Mouse (Mus musculus) neural tube, embryonic 11.5 days (tissue): ENCODE data around the gene Kank4. TPM values are rescaled to one million over a fixed set of nuclear protein-coding genes. Genes with fewer than 3 reads are reported as not detected.

Experiments used
- ATAC-seq: fragments of 200-750 bp; cut with Nextera tagmentation; 2 replicates; pipeline ENCODE4 v1.8.0; 2017; ENCODE audit warnings: moderate number of reproducible peaks, mild to moderate bottlenecking, moderate TSS enrichment, moderate library complexity; ENCODE audit not compliant: insufficient read depth, low FRiP score, low TSS enrichment
- DNase-seq: peaks from one replicate; pipeline ENCODE4 v3.0.0-alpha.2; 2015; ENCODE audit warnings: low spot score
- H3K27ac ChIP-seq: fragments of 300-500 bp; sonication (generic); 2 replicates; pipeline ENCODE4 v1.5.1; 2014; ENCODE audit warnings: low read depth, mild to moderate bottlenecking, low read length
- H3K27me3 ChIP-seq: fragments of 300-500 bp; sonication (generic); 2 replicates; pipeline ENCODE4 v1.6.1; 2014; ENCODE audit warnings: mild to moderate bottlenecking, low read length, mixed read lengths; ENCODE audit not compliant: control insufficient read depth, insufficient read depth
- H3K36me3 ChIP-seq: fragments of 300-500 bp; sonication (generic); 2 replicates; pipeline ENCODE4 v1.6.1; 2014; ENCODE audit warnings: mild to moderate bottlenecking, low read length, moderate library complexity, mixed read lengths; ENCODE audit not compliant: control insufficient read depth, insufficient read depth
- H3K4me1 ChIP-seq: fragments of 300-500 bp; sonication (generic); 2 replicates; pipeline ENCODE4 v1.6.1; 2014; ENCODE audit warnings: low read length, mixed read lengths; ENCODE audit not compliant: control insufficient read depth, insufficient read depth
- H3K4me2 ChIP-seq: fragments of 300-500 bp; sonication (generic); 2 replicates; pipeline ENCODE4 v1.6.1; 2014; ENCODE audit warnings: low read depth, mild to moderate bottlenecking, moderate library complexity
- H3K4me3 ChIP-seq: fragments of 300-500 bp; sonication (generic); 2 replicates; pipeline ENCODE4 v1.5.1; 2014; ENCODE audit warnings: low read depth, low read length
- H3K9ac ChIP-seq: fragments of 300-500 bp; sonication (generic); 2 replicates; pipeline ENCODE4 v1.6.1; 2014; ENCODE audit warnings: mild to moderate bottlenecking, low read length
- H3K9me3 ChIP-seq: fragments of 300-500 bp; sonication (generic); 2 replicates; pipeline ENCODE4 v1.6.1; 2016; ENCODE audit warnings: low read length; ENCODE audit not compliant: control insufficient read depth
- WGBS: fragments of 180-500 bp; shearing (Covaris S2); extraction: QIAGEN DNeasy Blood & Tissue Kit; methylation state at CpG from one replicate; pipeline ENCODE4 v1.1.7; 2014; 5-methylcytosine and 5-hydroxymethylcytosine counted together
- polyA plus RNA-seq: library from polyadenylated mRNA; unstranded; fragments of >200 nt; fragmentation: Nextera tagmentation; extraction: Ambion mirVana; gene quantifications from 2 replicates; pipeline ENCODE4 v1.2.1, GENCODE M21; 2014

The Kank4 gene
- polyA plus RNA-seq, 1 experiment from 2014 or later: 0.98 TPM

DNA sequence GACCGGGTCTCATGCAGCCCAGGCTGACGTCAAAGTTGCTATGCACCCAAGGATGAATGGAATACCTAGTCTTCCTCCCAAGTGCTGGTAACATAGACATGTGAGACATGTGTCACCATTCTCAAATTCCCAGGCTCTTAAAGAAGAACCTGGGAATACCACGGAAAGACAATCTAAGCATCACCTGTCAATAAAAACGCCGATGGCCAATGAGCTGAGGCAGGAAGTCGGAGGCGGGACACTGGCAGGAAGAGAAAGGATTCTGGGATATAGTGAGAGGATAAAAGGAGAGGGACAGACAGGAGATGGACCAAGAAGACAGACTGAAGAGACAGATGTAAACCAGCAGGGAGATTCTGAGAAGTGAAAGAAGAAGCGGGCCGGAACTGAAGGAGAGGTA is 23.9 kb downstream of the Kank4 start:
- no peak for DNase-seq
- H3K4me2 ChIP-seq: no peak overlapping the region
- H3K27ac ChIP-seq: no peak overlapping the region
- no peaks in the 10 kb centered on the region; the same call in 1 of the 2 replicates for H3K4me1 ChIP-seq
- H3K4me3 ChIP-seq: no peak overlapping the region
- H3K27me3 ChIP-seq: no peaks in the 10 kb centered on the region
- no peak overlapping the region for H3K9ac ChIP-seq
- H3K36me3 ChIP-seq: no peaks in the 10 kb centered on the region
- ATAC-seq: no peak
- H3K9me3 ChIP-seq: no peaks in the 10 kb centered on the region
- WGBS: 91% methylated on average over 9 of the region's 9 CpGs

DNA sequence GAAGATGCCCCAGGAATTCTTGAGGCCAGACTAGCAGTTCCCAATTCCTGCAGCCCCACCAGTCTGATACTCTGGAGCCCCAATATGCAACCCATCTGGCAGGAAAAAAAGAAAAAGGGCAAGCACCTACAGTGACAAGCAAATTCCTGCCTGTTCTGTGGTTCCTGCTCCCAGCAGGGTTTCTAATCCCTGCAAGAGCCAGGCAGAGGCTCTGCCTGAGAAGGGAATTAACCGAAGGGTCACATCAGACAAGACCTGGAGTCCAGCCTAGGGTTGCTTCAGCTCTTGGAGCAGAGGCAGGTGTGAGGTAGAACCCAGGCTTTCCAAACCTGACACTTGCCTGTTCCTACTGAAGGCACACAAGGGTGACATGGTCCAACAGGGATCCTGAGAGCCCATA is 26.6 kb downstream of the Kank4 start:
- H3K4me1 ChIP-seq: peaks cover 4% of the 10 kb centered on the region; the same call in 1 of the 2 replicates
- 39% methylated on average over 1 of the region's 1 CpGs for WGBS
- ATAC-seq (no peak), DNase-seq (no peak)
- no peaks in the 10 kb centered on the region for H3K36me3 ChIP-seq
- no peaks in the 10 kb centered on the region for H3K9me3 ChIP-seq
- no peak overlapping the region for H3K4me2 ChIP-seq
- H3K27ac ChIP-seq: no peak overlapping the region
- no peak overlapping the region for H3K4me3 ChIP-seq
- no peak overlapping the region for H3K9ac ChIP-seq
- H3K27me3 ChIP-seq: no peaks in the 10 kb centered on the region

DNA sequence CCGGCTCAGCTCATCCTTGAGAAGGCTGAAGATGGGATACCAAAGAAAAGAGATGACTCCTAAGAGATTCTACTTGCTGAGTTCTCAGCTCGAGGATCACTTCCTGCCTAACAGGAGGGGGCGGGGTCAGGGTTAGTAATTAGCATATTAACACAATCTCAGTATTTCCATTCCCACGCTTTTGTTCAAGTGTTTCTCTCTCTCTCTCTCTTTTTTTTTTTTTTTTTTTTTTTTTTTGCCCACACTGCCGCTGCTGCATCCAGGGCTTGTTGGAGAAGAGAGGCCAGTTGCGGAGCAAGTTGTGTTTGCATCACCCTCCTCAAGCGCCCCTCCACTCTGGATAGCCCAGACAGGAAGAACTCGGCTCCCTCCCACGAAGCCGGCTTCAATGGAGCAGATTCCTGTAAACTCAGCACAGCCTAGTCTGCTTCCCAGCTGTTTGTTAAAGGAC is 27.5 kb downstream of the Kank4 start:
- Histone ChIP-seq H3K4me1 (peaks cover 4% of the 10 kb centered on the region; the same call in 1 of the 2 replicates), H3K4me3 (peak overlapping the region; percentile 4; the same call in 1 of the 2 replicates), H3K36me3 (no peaks in the 10 kb centered on the region), H3K4me2 (peak overlapping the region; percentile 25), H3K9me3 (no peaks in the 10 kb centered on the region), H3K27me3 (no peaks in the 10 kb centered on the region), H3K27ac (no peak overlapping the region), H3K9ac (peak overlapping the region; percentile 27; the same call in 1 of the 2 replicates)
- DNase-seq (peak; percentile 47), ATAC-seq (0 out of 2 replicates have a peak, but pooled peaks have one; percentile 48)
- 8% methylated on average over 10 of the region's 10 CpGs for WGBS

DNA sequence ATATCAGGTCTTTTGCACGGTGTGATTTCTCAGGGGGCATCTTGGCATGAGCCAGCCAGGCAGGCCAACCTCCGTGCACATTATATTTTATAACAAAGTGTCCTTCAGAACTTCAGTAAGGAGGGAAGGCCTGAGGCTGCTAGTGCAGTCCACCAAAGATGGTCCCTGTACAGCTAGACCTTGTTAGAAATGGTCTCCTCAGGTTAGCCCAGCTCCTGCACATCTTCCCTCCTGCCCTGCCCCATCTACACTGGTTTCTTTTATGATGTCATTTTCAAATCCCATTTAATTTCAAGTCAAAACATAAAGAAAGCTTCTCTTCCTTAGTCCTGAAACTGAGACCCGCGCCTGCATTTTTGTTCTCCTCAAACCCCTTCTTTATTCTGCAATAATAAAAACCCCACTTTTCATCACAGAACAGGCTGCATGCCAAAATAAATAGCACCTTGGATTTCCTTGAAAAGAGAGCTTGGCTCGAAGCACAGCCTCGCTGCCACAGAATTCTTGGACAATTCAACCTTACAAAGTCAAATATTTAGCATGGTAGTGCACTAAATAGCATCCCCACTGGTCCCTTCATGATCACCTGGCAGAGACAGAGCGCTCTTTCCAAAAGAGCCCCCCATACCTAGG is 28.1 kb downstream of the Kank4 start:
- DNase-seq: no peak
- ATAC-seq: 0 out of 2 replicates have a peak, but pooled peaks have one; percentile 16
- Histone ChIP-seq H3K9me3 (no peaks in the 10 kb centered on the region), H3K27me3 (no peaks in the 10 kb centered on the region), H3K36me3 (no peaks in the 10 kb centered on the region), H3K4me2 (peak overlapping the region; percentile 25), H3K4me1 (peaks cover 4% of the 10 kb centered on the region; the same call in 1 of the 2 replicates), H3K9ac (peak overlapping the region; percentile 27; the same call in 1 of the 2 replicates), H3K27ac (no peak overlapping the region), H3K4me3 (no peak overlapping the region)
- 77% methylated on average over 7 of the region's 7 CpGs for WGBS

DNA sequence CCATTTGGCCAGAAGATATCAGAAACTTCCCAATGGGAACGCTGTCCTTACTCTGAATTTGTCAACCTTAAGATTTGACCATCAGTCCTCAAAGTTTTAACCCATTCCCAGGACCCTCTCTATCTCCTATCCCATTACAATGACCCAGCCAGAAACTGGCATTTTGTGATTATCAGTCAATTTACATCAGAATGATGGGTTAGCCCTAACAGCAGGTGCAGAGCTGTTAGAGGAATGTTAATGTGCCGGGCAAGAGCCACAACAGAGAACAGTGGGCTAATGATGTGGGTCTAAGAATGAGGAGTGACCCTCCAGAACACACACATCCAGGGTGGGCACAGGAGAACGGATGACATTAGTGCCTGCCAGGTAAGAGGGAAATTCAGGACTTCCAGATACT is 31.1 kb downstream of the Kank4 start:
- H3K36me3 ChIP-seq: no peaks in the 10 kb centered on the region
- no peaks in the 10 kb centered on the region for H3K9me3 ChIP-seq
- DNase-seq: no peak
- H3K4me3 ChIP-seq: no peak overlapping the region
- peaks cover 4% of the 10 kb centered on the region; the same call in 1 of the 2 replicates for H3K4me1 ChIP-seq
- no peak overlapping the region for H3K4me2 ChIP-seq
- WGBS: 7% methylated on average over 3 of the region's 3 CpGs
- no peak overlapping the region for H3K9ac ChIP-seq
- H3K27me3 ChIP-seq: no peaks in the 10 kb centered on the region
- no peak overlapping the region for H3K27ac ChIP-seq
- ATAC-seq: no peak

DNA sequence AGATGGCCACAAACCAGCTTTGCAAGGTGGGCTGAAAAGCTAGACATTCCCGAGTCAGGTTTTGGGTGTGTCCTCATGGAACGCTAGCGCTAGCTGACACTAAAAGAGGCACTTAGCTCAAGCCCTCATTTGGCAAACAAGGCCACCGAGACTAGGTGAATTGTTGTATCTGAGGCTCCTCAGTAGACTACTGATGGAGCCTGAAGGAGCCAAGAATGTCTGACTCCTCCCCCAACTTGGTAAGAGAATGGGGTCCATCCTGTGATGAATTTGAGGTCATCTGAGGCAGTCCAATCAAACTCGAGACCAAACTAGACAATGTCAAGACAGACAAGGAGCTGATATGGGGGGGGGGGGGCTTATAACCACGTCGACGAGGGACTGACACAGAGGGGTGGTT is 31.5 kb downstream of the Kank4 start:
- no peak overlapping the region for H3K27ac ChIP-seq
- H3K4me2 ChIP-seq: no peak overlapping the region
- ATAC-seq (no peak), DNase-seq (no peak)
- WGBS: 25% methylated on average over 8 of the region's 8 CpGs
- H3K27me3 ChIP-seq: no peaks in the 10 kb centered on the region
- no peaks in the 10 kb centered on the region for H3K36me3 ChIP-seq
- H3K4me1 ChIP-seq: peaks cover 4% of the 10 kb centered on the region; the same call in 1 of the 2 replicates
- H3K9me3 ChIP-seq: no peaks in the 10 kb centered on the region
- no peak overlapping the region for H3K9ac ChIP-seq
- H3K4me3 ChIP-seq: no peak overlapping the region

DNA sequence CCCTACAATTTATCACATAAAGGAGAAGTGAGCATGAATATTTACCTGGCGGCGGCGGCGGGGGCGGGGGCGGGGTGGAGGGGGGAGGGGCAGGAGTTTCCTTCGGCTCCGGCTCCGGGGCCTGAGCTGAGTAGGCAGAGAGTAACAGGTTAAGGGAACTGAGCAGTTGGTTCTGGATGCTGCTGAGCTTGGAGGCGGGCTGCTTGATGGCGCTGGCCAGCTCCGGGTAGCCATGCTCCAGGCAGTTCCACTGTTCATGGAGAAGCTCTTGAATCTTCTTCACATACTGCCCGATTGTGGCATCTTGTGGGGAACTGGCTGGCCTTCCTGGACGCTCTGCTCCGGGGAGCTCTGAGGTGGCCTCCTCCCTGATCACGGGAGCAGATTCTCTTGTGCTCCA is 39.1 kb downstream of the Kank4 start:
- DNase-seq (no peak), ATAC-seq (no peak)
- no peaks in the 10 kb centered on the region; the same call in 1 of the 2 replicates for H3K36me3 ChIP-seq
- H3K27ac ChIP-seq: no peak overlapping the region
- no peak overlapping the region for H3K4me2 ChIP-seq
- no peaks in the 10 kb centered on the region for H3K27me3 ChIP-seq
- no peak overlapping the region for H3K4me3 ChIP-seq
- no peak overlapping the region for H3K9ac ChIP-seq
- 15% methylated on average over 16 of the region's 16 CpGs for WGBS
- no peaks in the 10 kb centered on the region for H3K9me3 ChIP-seq
- no peaks in the 10 kb centered on the region for H3K4me1 ChIP-seq

DNA sequence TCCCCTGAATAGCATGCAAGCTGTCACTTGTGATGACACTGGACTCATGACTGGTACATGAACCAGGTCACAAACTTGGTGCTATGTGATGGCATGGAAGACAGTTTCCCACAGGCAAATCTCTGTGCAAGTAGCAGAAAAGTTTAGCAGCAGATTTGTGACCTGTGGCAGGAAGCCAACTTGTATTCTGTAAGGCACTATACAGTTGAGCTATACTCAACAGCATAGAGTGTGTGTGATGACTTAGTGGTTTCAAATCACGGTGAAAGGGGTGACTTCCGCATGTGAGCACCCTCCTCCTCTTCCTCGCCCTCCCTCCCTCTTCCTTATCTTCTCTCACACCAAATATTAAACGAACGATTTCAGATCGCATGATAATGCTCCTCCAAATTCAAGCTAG is 39.9 kb downstream of the Kank4 start:
- no peaks in the 10 kb centered on the region for H3K4me1 ChIP-seq
- H3K36me3 ChIP-seq: no peaks in the 10 kb centered on the region; the same call in 1 of the 2 replicates
- no peak overlapping the region for H3K9ac ChIP-seq
- H3K27me3 ChIP-seq: no peaks in the 10 kb centered on the region
- 91% methylated on average over 6 of the region's 6 CpGs for WGBS
- no peaks in the 10 kb centered on the region for H3K9me3 ChIP-seq
- no peak overlapping the region for H3K4me3 ChIP-seq
- H3K4me2 ChIP-seq: no peak overlapping the region
- DNase-seq: no peak
- ATAC-seq: no peak
- no peak overlapping the region for H3K27ac ChIP-seq
